Mouse (Mus musculus) testis, postnatal 14 days (tissue): Measurements from ENCODE around the gene Tcl1b2.
"Not testable (repeated sequence)": the region's sequence is repeated elsewhere in the genome, so short reads cannot be mapped to it uniquely, and the experiment has no call there.

Experiments
- DNase-seq: peaks from one replicate; pipeline ENCODE4 v3.0.0; 2021; ENCODE audit warnings: low spot score

Gene Tcl1b2

GRCm38 (mm10) chr12:105174318-105174717 lies 28.5 kb downstream of the Tcl1b2 start:
- peak; percentile 35 for DNase-seq

GRCm38 (mm10) chr12:105176044-105176443 lies 30.2 kb downstream of the Tcl1b2 start, which contains the start of gene Tcl1b5:
Gene Tcl1b5, plus strand, starts transcription at chr12:105176344.
- not testable (repeated sequence) for DNase-seq

- not testable (repeated sequence) for DNase-seq
These were observed 35.3 kb downstream of the Tcl1b2 start for GRCm38 (mm10) chr12:105181040-105181644.

- DNase-seq: not testable (repeated sequence)
These were observed 43.2 kb downstream of the Tcl1b2 start for GRCm38 (mm10) chr12:105188980-105189379.

GRCm38 (mm10) chr12:105190743-105191142 lies 44.9 kb downstream of the Tcl1b2 start, which contains the start of gene Tcl1b3:
Gene Tcl1b3, plus strand, starts transcription at chr12:105191043.
- DNase-seq: not testable (repeated sequence)

GRCm38 (mm10) chr12:105199684-105200497 lies 54.1 kb downstream of the Tcl1b2 start:
- not testable (repeated sequence) for DNase-seq

- DNase-seq: not testable (repeated sequence)
These were observed 55.8 kb downstream of the Tcl1b2 start, which contains the start of gene Tcl1b4 for GRCm38 (mm10) chr12:105201657-105202056. Gene Tcl1b4, plus strand, starts transcription at chr12:105201957.
